Mouse (Mus musculus) MEL (cell line): ENCODE measurements around the gene Fnbp1l. TPM values are rescaled to one million over a fixed set of nuclear protein-coding genes. Genes with fewer than 3 reads are reported as not detected.

Experiments used
- DNase-seq: peaks from one replicate; pipeline ENCODE4 v3.0.0; 2011; ENCODE audit warnings: low read depth, low spot score
- H3K27ac ChIP-seq: 2 replicates; pipeline ENCODE4 v1.5.1; 2012; ENCODE audit warnings: low read depth, mild to moderate bottlenecking, control low read depth, low read length, moderate library complexity; ENCODE audit not compliant: control insufficient read depth
- H3K27me3 ChIP-seq, 2 experiments: fragments of 150-350 bp in 1 of 2; sonication (generic) in 1 of 2; 2 replicates each; pipeline ENCODE4 v1.6.1; 2012; ENCODE audit warnings: low read length in 2 of 2, mild to moderate bottlenecking in 2 of 2, improper control_type of control experiment in 1 of 2, moderate library complexity in 1 of 2; ENCODE audit not compliant: insufficient read depth in 2 of 2, control insufficient read depth in 1 of 2
- H3K36me3 ChIP-seq, 2 experiments: 2 replicates each; pipeline ENCODE4 v1.6.1; 2012 to 2014; ENCODE audit warnings: low read length in 2 of 2, improper control_type of control experiment in 1 of 2, inconsistent platforms in 1 of 2, mild to moderate bottlenecking in 1 of 2; ENCODE audit not compliant: insufficient read depth in 2 of 2, control insufficient read depth in 1 of 2
- H3K4me1 ChIP-seq, 2 experiments: fragments of 150-350 bp in 1 of 2; sonication (generic) in 1 of 2; 2 replicates each; pipeline ENCODE4 v1.6.1; 2012; ENCODE audit warnings: low read length in 2 of 2, improper control_type of control experiment in 1 of 2, mild to moderate bottlenecking in 1 of 2; ENCODE audit not compliant: insufficient read depth in 2 of 2, control insufficient read depth in 1 of 2
- H3K4me3 ChIP-seq, 2 experiments: fragments of 150-350 bp in 1 of 2; sonication (generic) in 1 of 2; 2 replicates each; pipeline ENCODE4 v1.5.1; 2012; ENCODE audit warnings: low read depth in 2 of 2, low read length in 2 of 2, mild to moderate bottlenecking in 2 of 2, moderate library complexity in 2 of 2, control low read depth in 1 of 2, improper control_type of control experiment in 1 of 2; ENCODE audit not compliant: control insufficient read depth in 1 of 2, insufficient read depth in 1 of 2
- H3K79me2 ChIP-seq: 2 replicates; pipeline ENCODE4 v1.6.1; 2012; ENCODE audit warnings: mild to moderate bottlenecking, low read length, moderate library complexity; ENCODE audit not compliant: control insufficient read depth, poor library complexity, insufficient read depth
- H3K9ac ChIP-seq: 2 replicates; pipeline ENCODE4 v1.6.1; 2012; ENCODE audit warnings: low read depth, mild to moderate bottlenecking, control low read depth, low read length, moderate library complexity; ENCODE audit not compliant: control insufficient read depth, poor library complexity, severe bottlenecking
- H3K9me3 ChIP-seq: fragments of 150-350 bp; sonication (generic); replicated peaks from 2 replicates; pipeline ENCODE4 v1.6.1; 2012; ENCODE audit warnings: mild to moderate bottlenecking, low read length, improper control_type of control experiment, moderate library complexity; ENCODE audit not compliant: insufficient read depth
- BHLHE40 ChIP-seq: IDR thresholded peaks from 2 replicates; pipeline ENCODE4 v1.6.1; 2012; ENCODE audit warnings: low read depth, mild to moderate bottlenecking, inconsistent platforms, low read length, improper control_type of control experiment, borderline replicate concordance
- CHD1 ChIP-seq: IDR thresholded peaks from 2 replicates; pipeline ENCODE4 v1.6.1; 2012; ENCODE audit warnings: low read depth, mild to moderate bottlenecking, inconsistent platforms, low read length, improper control_type of control experiment
- CHD2 ChIP-seq: IDR thresholded peaks from 2 replicates; pipeline ENCODE4 v1.6.1; 2011; ENCODE audit warnings: low read length, improper control_type of control experiment
- CTCF ChIP-seq, 3 experiments: IDR thresholded peaks in 2 of 3; conservative IDR thresholded peaks in 1 of 3; 2 replicates each; pipeline ENCODE4 v1.5.1; 2011 to 2012; ENCODE audit warnings: low read length in 3 of 3, low read depth in 2 of 3, mild to moderate bottlenecking in 2 of 3, improper control_type of control experiment in 1 of 3, inconsistent platforms in 1 of 3, mixed read lengths in 1 of 3, moderate library complexity in 1 of 3; ENCODE audit not compliant: control insufficient read depth in 1 of 3, insufficient read depth in 1 of 3, poor library complexity in 1 of 3, severe bottlenecking in 1 of 3
- E2F4 ChIP-seq: IDR thresholded peaks from 2 replicates; pipeline ENCODE4 v1.6.1; 2011; ENCODE audit warnings: low read depth, low read length, improper control_type of control experiment, borderline replicate concordance
- ELF1 ChIP-seq: IDR thresholded peaks from 2 replicates; pipeline ENCODE4 v1.6.1; 2014; ENCODE audit warnings: low read depth, mild to moderate bottlenecking, inconsistent platforms, low read length, improper control_type of control experiment, moderate library complexity
- GABPA ChIP-seq: IDR thresholded peaks from 2 replicates; pipeline ENCODE4 v1.6.1; 2012; ENCODE audit warnings: low read depth, mild to moderate bottlenecking, inconsistent platforms, low read length, improper control_type of control experiment, moderate library complexity
- GATA1 ChIP-seq: IDR thresholded peaks from 2 replicates; pipeline ENCODE4 v1.6.1; 2011; ENCODE audit warnings: low read depth, low read length, improper control_type of control experiment
- JUND ChIP-seq: IDR thresholded peaks from 2 replicates; pipeline ENCODE4 v1.6.1; 2011; ENCODE audit warnings: low read depth, mild to moderate bottlenecking, improper control_type of control experiment, low read length
- MAFK ChIP-seq: IDR thresholded peaks from 2 replicates; pipeline ENCODE4 v1.6.1; 2011; ENCODE audit warnings: low read depth, mild to moderate bottlenecking, low read length, improper control_type of control experiment, borderline replicate concordance
- MAX ChIP-seq: IDR thresholded peaks from 2 replicates; pipeline ENCODE4 v1.6.1; 2011; ENCODE audit warnings: low read length, improper control_type of control experiment
- MAZ ChIP-seq: IDR thresholded peaks from 2 replicates; pipeline ENCODE4 v1.6.1; 2012; ENCODE audit warnings: low read depth, mild to moderate bottlenecking, inconsistent platforms, low read length, improper control_type of control experiment
- MXI1 ChIP-seq: IDR thresholded peaks from 2 replicates; pipeline ENCODE4 v1.6.1; 2011; ENCODE audit warnings: mild to moderate bottlenecking, low read depth, low read length, improper control_type of control experiment
- NRF1 ChIP-seq: IDR thresholded peaks from 2 replicates; pipeline ENCODE4 v1.6.1; 2014; ENCODE audit warnings: low read depth, mild to moderate bottlenecking, inconsistent platforms, low read length, improper control_type of control experiment, moderate library complexity; ENCODE audit not compliant: poor library complexity, insufficient read depth, severe bottlenecking
- SMC3 ChIP-seq: IDR thresholded peaks from 2 replicates; pipeline ENCODE4 v1.6.1; 2011; ENCODE audit warnings: low read depth, low read length, improper control_type of control experiment
- TAL1 ChIP-seq: IDR thresholded peaks from 2 replicates; pipeline ENCODE4 v1.6.1; 2012; ENCODE audit warnings: mild to moderate bottlenecking, inconsistent platforms, low read length, moderate library complexity, mixed read lengths
- UBTF ChIP-seq: IDR thresholded peaks from 2 replicates; pipeline ENCODE4 v1.6.1; 2012; ENCODE audit warnings: low read depth, mild to moderate bottlenecking, inconsistent platforms, low read length, improper control_type of control experiment, moderate library complexity, borderline replicate concordance; ENCODE audit not compliant: insufficient read depth
- USF1 ChIP-seq: IDR thresholded peaks from 2 replicates; pipeline ENCODE4 v1.6.1; 2014; ENCODE audit warnings: low read depth, mild to moderate bottlenecking, inconsistent platforms, low read length, improper control_type of control experiment, moderate library complexity
- ZKSCAN1 ChIP-seq: IDR thresholded peaks from 2 replicates; pipeline ENCODE4 v1.6.1; 2012; ENCODE audit warnings: low read depth, mild to moderate bottlenecking, inconsistent platforms, low read length, improper control_type of control experiment, moderate library complexity
- ZNF384 ChIP-seq: IDR thresholded peaks from 2 replicates; pipeline ENCODE4 v1.6.1; 2012; ENCODE audit warnings: low read depth, mild to moderate bottlenecking, inconsistent platforms, low read length, improper control_type of control experiment
- polyA plus RNA-seq, 2 experiments: library from polyadenylated mRNA; stranded (reverse) in 1 of 2; unstranded in 1 of 2; fragments of >175 nt in 1 of 2; fragments of >200 nt in 1 of 2; gene quantifications; 2 replicates each; pipeline versions ENCODE4 v1.2.1 to v1.2.4; 2012; ENCODE audit warnings: low replicate concordance in 2 of 2, low read depth in 1 of 2; ENCODE audit not compliant: insufficient read length in 2 of 2, insufficient read depth in 1 of 2, missing spikeins in 1 of 2
- total RNA-seq: library from RNA; depleted of rRNA; stranded (reverse); fragments of 300-350 nt; gene quantifications from 2 replicates; pipeline ENCODE4 v1.2.3, GENCODE M21; 2012

The Fnbp1l gene
- total and polyA plus RNA-seq, 3 experiments = not detected

DNA sequence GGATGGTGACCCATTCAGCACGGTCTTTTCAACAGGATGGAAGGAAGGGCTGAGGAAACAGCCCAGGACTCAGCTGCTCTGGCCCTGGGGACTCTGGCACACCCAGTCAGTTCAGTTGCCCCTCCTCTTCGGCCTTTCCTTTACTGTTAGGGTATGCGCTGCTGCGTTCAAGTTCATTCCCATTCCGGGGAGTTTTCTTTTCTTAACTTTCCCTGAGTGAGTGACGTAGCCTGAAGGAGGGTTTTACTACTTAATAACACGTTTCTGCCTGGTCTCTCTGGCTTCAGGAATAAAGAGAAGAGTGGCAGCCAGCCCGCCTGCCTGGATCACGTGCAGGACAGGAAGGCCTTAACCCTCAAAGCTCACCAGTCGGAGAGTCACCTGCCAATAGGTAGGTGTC lies 108.6 kb downstream of the Fnbp1l start:
- no peaks in the 10 kb centered on the region for H3K9me3 ChIP-seq
- H3K27me3 ChIP-seq = no peaks in the 10 kb centered on the region
- H3K36me3 ChIP-seq = no peaks in the 10 kb centered on the region
- H3K79me2 ChIP-seq = no peaks in the 10 kb centered on the region
- H3K9ac ChIP-seq = no peak overlapping the region
- H3K4me1 ChIP-seq = no peaks in the 10 kb centered on the region
- no peak overlapping the region for H3K4me3 ChIP-seq
- TF ChIP-seq GATA1 (no peak), MAX (no peak), GABPA (no peak), USF1 (no peak), BHLHE40 (no peak), SMC3 (no peak), JUND (no peak), CHD2 (no peak)
- no peak overlapping the region for H3K27ac ChIP-seq
- DNase-seq = no peak

DNA sequence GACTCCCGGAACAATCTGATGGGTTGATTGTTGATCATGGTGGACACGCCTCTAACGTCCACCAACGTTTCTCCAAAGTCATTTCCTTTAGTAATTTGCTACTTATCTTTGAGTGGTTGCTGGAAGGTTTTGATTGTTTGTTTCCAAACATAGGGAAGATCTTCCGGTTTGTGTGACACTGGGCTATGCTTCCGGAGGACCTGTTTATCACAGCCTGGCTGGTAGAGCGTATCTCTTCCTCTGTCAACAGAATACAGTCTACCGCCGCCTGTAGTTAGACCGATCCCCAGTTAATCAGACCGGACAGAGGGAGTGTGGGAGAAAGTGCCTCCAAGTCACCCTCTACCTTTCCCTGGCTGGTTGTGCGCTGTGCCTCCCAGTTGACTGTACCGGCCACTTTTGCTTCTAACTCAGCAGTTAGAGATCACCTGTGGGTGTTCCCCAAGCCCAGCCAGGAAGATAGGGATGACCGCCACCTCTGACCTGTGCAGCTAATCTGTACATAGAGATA lies 109.2 kb downstream of the Fnbp1l start:
- H3K27ac ChIP-seq = no peak overlapping the region
- H3K9me3 ChIP-seq = no peaks in the 10 kb centered on the region
- H3K4me1 ChIP-seq = no peaks in the 10 kb centered on the region
- H3K9ac ChIP-seq = no peak overlapping the region
- no peak for DNase-seq
- no peaks in the 10 kb centered on the region for H3K36me3 ChIP-seq
- no peaks in the 10 kb centered on the region for H3K79me2 ChIP-seq
- no peaks in the 10 kb centered on the region for H3K27me3 ChIP-seq
- H3K4me3 ChIP-seq = no peak overlapping the region
- no peak for TF ChIP-seq TAL1
- no peak for TF ChIP-seq ZNF384
- no peak for TF ChIP-seq MAFK
- no peak for TF ChIP-seq MXI1
- TF ChIP-seq GABPA = no peak
- no peak for TF ChIP-seq UBTF
- no peak for TF ChIP-seq MAZ
- no peak for TF ChIP-seq ELF1
- no peak for TF ChIP-seq E2F4
- TF ChIP-seq BHLHE40 = no peak
- TF ChIP-seq GATA1 = no peak
- no peak for TF ChIP-seq USF1
- no peak for TF ChIP-seq NRF1
- TF ChIP-seq CHD1 = no peak
- no peak for TF ChIP-seq ZKSCAN1
- TF ChIP-seq CTCF (IDR thresholded peaks at IDR 0.05 in 2 of 3, conservative IDR thresholded peaks at IDR 0.05 in 1 of 3; ENCODE audit: control insufficient read depth in 1 of 3, insufficient read depth in 1 of 3, low read depth in 2 of 3, low read length in 3 of 3, poor library complexity in 1 of 3, severe bottlenecking in 1 of 3) = no peak
